10 mouse cellular contexts compared by ENCODE assay signal in the genomic region with DNA sequence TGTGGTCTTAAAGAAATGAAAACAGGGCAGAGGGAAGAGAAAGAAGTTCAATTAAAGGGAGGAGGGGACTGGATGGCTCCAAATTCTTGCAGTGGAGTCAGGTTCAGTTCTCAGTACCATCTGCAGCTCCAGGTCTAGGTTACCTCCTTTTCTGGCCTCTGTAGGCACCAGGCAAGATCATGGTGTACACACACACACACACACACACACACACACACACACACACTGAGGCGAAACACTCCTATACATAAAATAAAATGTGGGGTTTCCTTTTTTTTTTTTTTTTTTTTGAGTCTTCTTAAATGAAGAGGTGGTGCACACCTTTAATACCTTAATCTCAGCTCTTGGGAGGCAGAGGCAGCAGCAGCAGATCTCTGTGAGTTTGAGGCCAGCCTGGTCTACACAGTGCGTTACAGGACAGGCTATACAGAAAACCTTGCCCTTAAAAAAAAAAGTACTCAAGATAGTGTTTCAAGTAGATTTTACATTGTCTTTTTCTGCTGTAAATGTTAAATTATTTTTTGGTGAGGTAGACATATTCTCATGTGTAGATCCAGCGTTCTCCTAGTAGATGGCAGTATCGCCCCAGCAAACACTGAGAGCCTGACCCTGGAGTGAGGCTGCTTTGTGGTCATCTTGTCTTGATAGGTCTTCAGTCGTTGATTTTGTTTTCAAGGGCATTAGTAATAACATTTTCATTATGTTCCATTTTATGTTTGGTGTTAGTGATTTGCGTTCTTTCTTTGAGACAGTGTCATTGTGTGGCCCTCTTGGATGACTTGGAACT. TPM values are rescaled to one million over a fixed set of nuclear protein-coding genes. Genes with fewer than 3 reads are reported as not detected.
DNase-seq lines count a peak whose midpoint lies in the region; ATAC-seq lines count a peak whose summit lies in the region.
"Had no signal": no experiment of that assay in that cellular context is flagged by ENCODE, and none has a peak within 500 bp of the region (broad histone marks: within the 10 kb centered on the region; RNA-seq: fewer than 3 reads in every experiment).

No protein-coding gene starts in this region.

- H3K36me3 ChIP-seq in heart, embryonic 11.5 days (ENCODE audit: control insufficient read depth, insufficient read depth, low read length): peaks cover 30% of the 10 kb centered on the region

- 86% methylated on average over 6 of the region's 6 CpGs for WGBS in heart, embryonic 11.5 days (ENCODE audit: insufficient replicate concordance)

- ATAC-seq in heart, embryonic 11.5 days (replicated peaks; ENCODE audit: insufficient number of reproducible peaks, low FRiP score, low TSS enrichment): no peak

- no peak overlapping the region for H3K4me3 ChIP-seq in heart, embryonic 11.5 days (ENCODE audit: low read depth, low read length)
- H3K4me3 ChIP-seq: forebrain, embryonic 12.5 days had no signal

- H3K27ac ChIP-seq in heart, embryonic 11.5 days (ENCODE audit: low read depth, low read length): no peak overlapping the region
- H3K27ac ChIP-seq: forebrain, embryonic 12.5 days had no signal

- DNase-seq in heart, postnatal 4 days: peak; percentile 19
- peak; percentile 56 for DNase-seq in lung, postnatal 10 days
- DNase-seq in lung, postnatal 36 days: no peak
- peak; percentile 36 for DNase-seq in adipocyte (ENCODE audit: low spot score)
- peak; percentile 29 for DNase-seq in naive thymus-derived CD4-positive, alpha-beta T cell, adult 2 months (ENCODE audit: low read depth)
- no peak for DNase-seq in left cerebral cortex, postnatal 14 days (ENCODE audit: low spot score in 2 of 2)
- DNase-seq: layer of hippocampus, postnatal 36 days; thymus, adult 2 months had no signal

- intact Hi-C loops in left cerebral cortex, postnatal 14 days (cut with DNase I): loop anchor here (5.0 to 10.0 kb wide), 2 partner anchors 121 to 248 kb away; a partner anchor contains a TSS

- no peaks in the 10 kb centered on the region for H3K4me1 ChIP-seq in heart, embryonic 11.5 days (ENCODE audit: control insufficient read depth, insufficient read depth, low read length)
- H3K4me1 ChIP-seq: forebrain, embryonic 12.5 days had no signal

- no peak overlapping the region for H3K9ac ChIP-seq in heart, embryonic 11.5 days (ENCODE audit: low read depth, low read length)
- H3K9ac ChIP-seq: forebrain, embryonic 12.5 days had no signal

- no peak overlapping the region for H3K4me2 ChIP-seq in heart, embryonic 11.5 days
- H3K4me2 ChIP-seq: forebrain, embryonic 12.5 days had no signal

- no peaks in the 10 kb centered on the region for H3K27me3 ChIP-seq in heart, embryonic 11.5 days (ENCODE audit: control insufficient read depth, insufficient read depth, low read length)
- H3K27me3 ChIP-seq: forebrain, embryonic 12.5 days had no signal

- H3K9me3 ChIP-seq in heart, embryonic 11.5 days (replicated peaks; ENCODE audit: control insufficient read depth, low read length): no peaks in the 10 kb centered on the region
- H3K9me3 ChIP-seq: forebrain, embryonic 12.5 days had no signal

RNA-seq across cellular contexts. Expression of a gene that starts 25.6 kb away (rescaled TPM):
- total RNA-seq in heart, postnatal 4 days (2021): 1 to 10 TPM; 2.8 to 3.0 TPM
- 7.1 and 8.2 TPM in 2 replicates for polyA plus RNA-seq in heart, embryonic 11.5 days (2014; fragmentation: Nextera tagmentation; extraction: Ambion mirVana)
- total RNA-seq in left cerebral cortex, postnatal 14 days (2021): not detected
- total RNA-seq: layer of hippocampus, postnatal 36 days had no signal

RNA-seq across cellular contexts. Expression of a gene that starts 28.4 kb away (rescaled TPM):
- 10 to 100 TPM; 91.8 to 92.3 TPM for total RNA-seq in heart, postnatal 4 days (2021)
- polyA plus RNA-seq in heart, embryonic 11.5 days (2014; fragmentation: Nextera tagmentation; extraction: Ambion mirVana): 165 and 180 TPM in 2 replicates
- total RNA-seq in left cerebral cortex, postnatal 14 days (2021): 10 to 100 TPM; 73.3 to 73.8 TPM

RNA-seq across cellular contexts. Expression of a gene that starts 46.0 kb away (rescaled TPM):
- 10 to 100 TPM; 20.7 to 20.9 TPM for total RNA-seq in heart, postnatal 4 days (2021)
- polyA plus RNA-seq in heart, embryonic 11.5 days (2014; fragmentation: Nextera tagmentation; extraction: Ambion mirVana): 13.0 and 14.1 TPM in 2 replicates
- total RNA-seq in left cerebral cortex, postnatal 14 days (2021): 10 to 100 TPM; 15.5 to 17.3 TPM

Comparison
In these comparisons a context has a peak if more than half of its experiments do, and no peak if none do; other contexts are left out.
1. DNase-seq: peak in heart, postnatal 4 days (single experiment), lung, postnatal 10 days (single experiment), adipocyte (single experiment) and naive thymus-derived CD4-positive, alpha-beta T cell, adult 2 months (single experiment); none in lung, postnatal 36 days (single experiment) and left cerebral cortex, postnatal 14 days (0 of 2).